Mouse (Mus musculus) bone marrow macrophage, adult 2 months (primary cell): ENCODE data around the gene Selenoi.

Source experiments
- CTCF ChIP-seq: IDR thresholded peaks from 2 replicates; pipeline ENCODE4 v1.5.1; 2012; ENCODE audit warnings: low read depth, mild to moderate bottlenecking, low read length, moderate library complexity
- POLR2A ChIP-seq: IDR thresholded peaks from 2 replicates; pipeline ENCODE4 v1.6.1; 2012; ENCODE audit warnings: mild to moderate bottlenecking, low read depth, low read length, borderline replicate concordance

GRCm38 (mm10) chr5:30258776-30259175, 26.4 kb downstream of the Selenoi start:
- TF ChIP-seq CTCF = no peak
- no peak for TF ChIP-seq POLR2A
